ENCODE assay signal across 24 mouse cellular contexts in genomic region chr5:25506041-25506440, GRCm38 (mm10). TPM values are rescaled to one million over a fixed set of nuclear protein-coding genes. Genes with fewer than 3 reads are reported as not detected.
"Had no signal": no experiment of that assay in that cellular context is flagged by ENCODE, and none has a peak within 500 bp of the region (broad histone marks: within the 10 kb centered on the region; RNA-seq: fewer than 3 reads in every experiment).

No protein-coding gene starts in this region.

- H3K4me1 ChIP-seq: midbrain, embryonic 10.5 days; midbrain, embryonic 12.5 days; neural tube, embryonic 13.5 days; neural tube, embryonic 15.5 days; stomach, embryonic 15.5 days had no signal

- ATAC-seq: midbrain, embryonic 16.5 days had no signal

- H3K27me3 ChIP-seq: midbrain, embryonic 12.5 days; neural tube, embryonic 15.5 days; stomach, embryonic 15.5 days had no signal

- H3K9ac ChIP-seq: lung, embryonic 14.5 days; midbrain, embryonic 12.5 days; neural tube, embryonic 13.5 days; neural tube, embryonic 15.5 days; stomach, embryonic 15.5 days had no signal

- H3K4me3 ChIP-seq: midbrain, embryonic 10.5 days; midbrain, embryonic 12.5 days; myocyte; neural tube, embryonic 13.5 days; neural tube, embryonic 15.5 days; stomach, embryonic 15.5 days had no signal

- H3K9me3 ChIP-seq: midbrain, embryonic 10.5 days; midbrain, embryonic 12.5 days; neural tube, embryonic 13.5 days; neural tube, embryonic 15.5 days; stomach, embryonic 15.5 days had no signal

- H3K27ac ChIP-seq: midbrain, embryonic 10.5 days; midbrain, embryonic 12.5 days; neural tube, embryonic 13.5 days; neural tube, embryonic 15.5 days; stomach, embryonic 15.5 days; stomach, postnatal 0 days had no signal

- H3K4me2 ChIP-seq: lung, embryonic 14.5 days; midbrain, embryonic 12.5 days; neural tube, embryonic 13.5 days; neural tube, embryonic 15.5 days; stomach, embryonic 15.5 days had no signal

- H3K36me3 ChIP-seq: midbrain, embryonic 10.5 days; midbrain, embryonic 12.5 days; neural tube, embryonic 13.5 days; neural tube, embryonic 15.5 days; stomach, embryonic 15.5 days had no signal

- DNase-seq: lung, adult 18-20 months; lung, embryonic 14.5 days; lung, postnatal 10 days; lung, postnatal 4 days; midbrain, embryonic 14.5 days; retina, postnatal 1 day; right cerebral cortex, adult 18-20 months; right cerebral cortex, postnatal 25 days; right cerebral cortex, postnatal 4 days; thymus, adult 2 months; thymus, postnatal 25 days; thymus, postnatal 4 days had no signal

RNA-seq across cellular contexts. Expression of gene Cct8l1, which starts 9.8 kb away (rescaled TPM):
- total RNA-seq: megakaryocyte-erythroid progenitor cell, adult 5-6 weeks had no signal
- polyA plus RNA-seq: lung, embryonic 14.5 days; lung, embryonic 16.5 days; midbrain, embryonic 10.5 days; midbrain, embryonic 12.5 days; midbrain, embryonic 14.5 days; myocyte; neural tube, embryonic 11.5 days; spleen, adult 2 months; stomach, embryonic 15.5 days had no signal
